9 mouse cellular contexts compared by ENCODE assay signal in genomic region chr2:176798312-176798711, GRCm38 (mm10). TPM values are rescaled to one million over a fixed set of nuclear protein-coding genes. Genes with fewer than 3 reads are reported as not detected.
A peak's percentile ranks its signal among the peaks of the same experiment; 100 is the strongest.
DNase-seq lines count a peak whose midpoint lies in the region; ATAC-seq and TF ChIP-seq lines count a peak whose summit lies in the region.
"Not testable (repeated sequence)": the region's sequence is repeated elsewhere in the genome, so short reads cannot be mapped to it uniquely, and the experiment has no call there.
"Had no signal": no experiment of that assay in that cellular context is flagged by ENCODE, and none has a peak within 500 bp of the region (broad histone marks: within the 10 kb centered on the region; RNA-seq: fewer than 3 reads in every experiment).

TSS of gene Gm14295 (plus strand) at chr2:176798612.

- peak within 1 kb of the TSS; percentile 32 for H3K4me2 ChIP-seq in forebrain, postnatal 0 days (ENCODE audit: low read depth)
- H3K4me2 ChIP-seq in hindbrain, embryonic 11.5 days (replicated peaks; ENCODE audit: low read depth, low read length): not testable (repeated sequence)
- peak within 1 kb of the TSS; percentile 43 for H3K4me2 ChIP-seq in kidney, postnatal 0 days (ENCODE audit: low read length)
- peak within 1 kb of the TSS; percentile 48 for H3K4me2 ChIP-seq in lung, embryonic 15.5 days
- peak within 1 kb of the TSS; percentile 16; the same call in 1 of the 2 replicates for H3K4me2 ChIP-seq in neural tube, embryonic 11.5 days (ENCODE audit: low read depth)

- H3K9me3 ChIP-seq in forebrain, postnatal 0 days (ENCODE audit: low read length); hindbrain, embryonic 11.5 days (ENCODE audit: control insufficient read depth, low read length); kidney, postnatal 0 days (replicated peaks; ENCODE audit: low read length); limb, embryonic 10.5 days (replicated peaks); lung, embryonic 15.5 days; neural tube, embryonic 11.5 days (ENCODE audit: control insufficient read depth, low read length): not testable (repeated sequence)

- WGBS in forebrain, postnatal 0 days: no CpG with 5 or more reads among the region's 6 CpGs
- no CpG with 5 or more reads among the region's 6 CpGs for WGBS in hindbrain, embryonic 11.5 days
- no CpG with 5 or more reads among the region's 6 CpGs for WGBS in kidney, postnatal 0 days
- no CpG with 5 or more reads among the region's 6 CpGs for WGBS in limb, embryonic 10.5 days
- WGBS in lung, embryonic 15.5 days: no CpG with 5 or more reads among the region's 6 CpGs
- no CpG with 5 or more reads among the region's 6 CpGs for WGBS in neural tube, embryonic 11.5 days

- TF ChIP-seq CTCF in cortical plate, adult 2 months (IDR thresholded peaks at IDR 0.05; ENCODE audit: extremely low read depth, insufficient read depth, low read length); forebrain, postnatal 0 days (IDR thresholded peaks at IDR 0.05; ENCODE audit: low read depth); kidney, postnatal 0 days (IDR thresholded peaks at IDR 0.05; ENCODE audit: low read depth): not testable (repeated sequence)

- peak within 1 kb of the TSS; percentile 29 for H3K4me3 ChIP-seq in cortical plate, adult 2 months (ENCODE audit: insufficient read depth, low read length)
- H3K4me3 ChIP-seq in forebrain, postnatal 0 days (ENCODE audit: low read depth, low read length): peak within 1 kb of the TSS; percentile 24; the same call in 1 of the 2 replicates
- peak within 1 kb of the TSS; percentile 34 for H3K4me3 ChIP-seq in hindbrain, embryonic 11.5 days (ENCODE audit: low read depth, low read length)
- peak within 1 kb of the TSS; percentile 27 for H3K4me3 ChIP-seq in kidney, postnatal 0 days (replicated peaks; ENCODE audit: low read depth, low read length)
- H3K4me3 ChIP-seq in limb, embryonic 10.5 days: peak within 1 kb of the TSS; percentile 49
- peak within 1 kb of the TSS; percentile 47 for H3K4me3 ChIP-seq in lung, embryonic 15.5 days
- H3K4me3 ChIP-seq in neural tube, embryonic 11.5 days (ENCODE audit: low read depth, low read length): peak within 1 kb of the TSS; percentile 32

- H3K9ac ChIP-seq in forebrain, postnatal 0 days; hindbrain, embryonic 11.5 days (ENCODE audit: low read depth, low read length); kidney, postnatal 0 days (ENCODE audit: low read depth, low read length); neural tube, embryonic 11.5 days (ENCODE audit: low read length): not testable (repeated sequence)
- H3K9ac ChIP-seq in lung, embryonic 15.5 days: peak within 1 kb of the TSS; percentile 38; the same call in 1 of the 2 replicates

- H3K4me1 ChIP-seq in cortical plate, adult 2 months (ENCODE audit: control insufficient read depth, insufficient read depth, low read length); forebrain, postnatal 0 days (ENCODE audit: insufficient read depth); hindbrain, embryonic 11.5 days (replicated peaks; ENCODE audit: control insufficient read depth, insufficient read depth, low read length); kidney, postnatal 0 days (replicated peaks; ENCODE audit: insufficient read depth, low read length); limb, embryonic 10.5 days; lung, embryonic 15.5 days; neural tube, embryonic 11.5 days (ENCODE audit: control insufficient read depth, insufficient read depth, low read length): not testable (repeated sequence)

- ATAC-seq in forebrain, postnatal 0 days; hindbrain, embryonic 11.5 days (ENCODE audit: low FRiP score); kidney, postnatal 0 days (replicated peaks; ENCODE audit: low FRiP score, low read depth); lung, embryonic 15.5 days (ENCODE audit: borderline replicate concordance, extremely low read depth, low FRiP score, low TSS enrichment); neural tube, embryonic 11.5 days (ENCODE audit: insufficient read depth, low FRiP score, low TSS enrichment): not testable (repeated sequence)

- H3K36me3 ChIP-seq in forebrain, postnatal 0 days (ENCODE audit: insufficient read depth); hindbrain, embryonic 11.5 days (ENCODE audit: control insufficient read depth, insufficient read depth, low read length); kidney, postnatal 0 days (ENCODE audit: insufficient read depth, low read length); limb, embryonic 10.5 days; lung, embryonic 15.5 days; neural tube, embryonic 11.5 days (ENCODE audit: control insufficient read depth, insufficient read depth, low read length): not testable (repeated sequence)

- TF ChIP-seq POLR2A in cortical plate, adult 2 months (IDR thresholded peaks at IDR 0.05; ENCODE audit: extremely low read depth, insufficient read depth, low read length): not testable (repeated sequence)

- not testable (repeated sequence) for DNase-seq in forebrain, postnatal 0 days; hindbrain, embryonic 11.5 days (ENCODE audit: low spot score); kidney, postnatal 0 days (ENCODE audit: low spot score); limb, embryonic 10.5 days (ENCODE audit: low spot score); neural tube, embryonic 11.5 days (ENCODE audit: low spot score); urinary bladder, adult 2 months (ENCODE audit: low spot score)

- not testable (repeated sequence) for H3K27me3 ChIP-seq in forebrain, postnatal 0 days (ENCODE audit: insufficient read depth, low read length); hindbrain, embryonic 11.5 days (ENCODE audit: control insufficient read depth, insufficient read depth, low read length); kidney, postnatal 0 days (ENCODE audit: insufficient read depth, low read length); limb, embryonic 10.5 days (ENCODE audit: low read depth, poor library complexity, severe bottlenecking); lung, embryonic 15.5 days; neural tube, embryonic 11.5 days (ENCODE audit: control insufficient read depth, insufficient read depth, low read length)

- H3K27ac ChIP-seq in cortical plate, adult 2 months (ENCODE audit: insufficient read depth, low read length); forebrain, postnatal 0 days (ENCODE audit: low read depth, low read length); hindbrain, embryonic 11.5 days (ENCODE audit: low read depth, low read length); kidney, postnatal 0 days; limb, embryonic 10.5 days; lung, embryonic 15.5 days; neural tube, embryonic 11.5 days (ENCODE audit: low read depth, low read length): not testable (repeated sequence)

RNA-seq across cellular contexts. Expression of gene Gm14295, which starts in this region (rescaled TPM):
- polyA plus RNA-seq in cortical plate, adult 2 months (2012; rRNA removed): 32.7 and 63.5 TPM in 2 replicates
- total RNA-seq in forebrain, postnatal 0 days (2014; rRNA removed): 11.0 and 17.0 TPM in 2 replicates
- 18.0 and 23.7 TPM in 2 replicates for polyA plus RNA-seq in forebrain, postnatal 0 days (2015; fragmentation: Nextera tagmentation; extraction: Ambion mirVana)
- polyA plus RNA-seq in hindbrain, embryonic 11.5 days (2014; fragmentation: Nextera tagmentation; extraction: Ambion mirVana): 10.2 and 10.9 TPM in 2 replicates
- 16.9 and 21.3 TPM in 2 replicates for polyA plus RNA-seq in kidney, postnatal 0 days (2015; fragmentation: Nextera tagmentation; extraction: Ambion mirVana)
- polyA plus RNA-seq in limb, embryonic 10.5 days (2016; fragmentation: Nextera tagmentation; extraction: Ambion mirVana): 13.2 and 14.0 TPM in 2 replicates
- polyA plus RNA-seq in lung, embryonic 15.5 days (2015; fragmentation: Nextera tagmentation; extraction: Ambion mirVana): 16.7 and 17.0 TPM in 2 replicates
- polyA plus RNA-seq in neural tube, embryonic 11.5 days (2014; fragmentation: Nextera tagmentation; extraction: Ambion mirVana): 10.3 and 13.9 TPM in 2 replicates
- polyA plus RNA-seq in urinary bladder, adult 2 months (2012; rRNA removed): 13.2 and 17.8 TPM in 2 replicates
- polyA plus RNA-seq: erythroblast, embryonic 14.5 days had no signal
